Mouse (Mus musculus) kidney, embryonic 16.5 days (tissue): ENCODE measurements around the gene Armh3. TPM values are rescaled to one million over a fixed set of nuclear protein-coding genes. Genes with fewer than 3 reads are reported as not detected.
A peak's percentile ranks its signal among the peaks of the same experiment; 100 is the strongest.

Experiments used
- ATAC-seq: fragments of 200-750 bp; cut with Nextera tagmentation; 2 replicates; pipeline ENCODE4 v1.8.0; 2017; ENCODE audit warnings: moderate TSS enrichment; ENCODE audit not compliant: low FRiP score, low TSS enrichment
- H3K27ac ChIP-seq: fragments of 300-500 bp; sonication (generic); 2 replicates; pipeline ENCODE4 v1.5.1; 2014; ENCODE audit warnings: low read length
- H3K27me3 ChIP-seq: fragments of 300-500 bp; sonication (generic); 2 replicates; pipeline ENCODE4 v1.6.1; 2014; ENCODE audit warnings: low read length, control low read depth, mixed read lengths; ENCODE audit not compliant: insufficient read depth
- H3K36me3 ChIP-seq: fragments of 300-500 bp; sonication (generic); 2 replicates; pipeline ENCODE4 v1.6.1; 2014; ENCODE audit warnings: low read length, control low read depth, mixed read lengths; ENCODE audit not compliant: insufficient read depth
- H3K4me1 ChIP-seq: fragments of 300-500 bp; sonication (generic); 2 replicates; pipeline ENCODE4 v1.6.1; 2014; ENCODE audit warnings: low read length, control low read depth, mixed read lengths; ENCODE audit not compliant: insufficient read depth
- H3K4me2 ChIP-seq: fragments of 300-500 bp; sonication (generic); replicated peaks from 2 replicates; pipeline ENCODE4 v1.6.1; 2014; ENCODE audit warnings: low read depth, low read length
- H3K4me3 ChIP-seq: fragments of 300-500 bp; sonication (generic); 2 replicates; pipeline ENCODE4 v1.5.1; 2014; ENCODE audit warnings: mild to moderate bottlenecking, low read length
- H3K9ac ChIP-seq: fragments of 300-500 bp; sonication (generic); replicated peaks from 2 replicates; pipeline ENCODE4 v1.6.1; 2014; ENCODE audit warnings: low read length
- H3K9me3 ChIP-seq: fragments of 300-500 bp; sonication (generic); 2 replicates; pipeline ENCODE4 v1.6.1; 2016; ENCODE audit warnings: low read length, control low read depth
- WGBS: fragments of 180-500 bp; shearing (Covaris S2); extraction: QIAGEN DNeasy Blood & Tissue Kit; methylation state at CpG from one replicate; pipeline ENCODE4 v1.1.7; 2014; 5-methylcytosine and 5-hydroxymethylcytosine counted together
- polyA plus RNA-seq: library from polyadenylated mRNA; unstranded; fragments of >200 nt; fragmentation: Nextera tagmentation; extraction: Ambion mirVana; gene quantifications from 2 replicates; pipeline ENCODE4 v1.2.1, GENCODE M21; 2015

The Armh3 gene
- polyA plus RNA-seq, 1 experiment from 2014 or later: 20.9 TPM

DNA sequence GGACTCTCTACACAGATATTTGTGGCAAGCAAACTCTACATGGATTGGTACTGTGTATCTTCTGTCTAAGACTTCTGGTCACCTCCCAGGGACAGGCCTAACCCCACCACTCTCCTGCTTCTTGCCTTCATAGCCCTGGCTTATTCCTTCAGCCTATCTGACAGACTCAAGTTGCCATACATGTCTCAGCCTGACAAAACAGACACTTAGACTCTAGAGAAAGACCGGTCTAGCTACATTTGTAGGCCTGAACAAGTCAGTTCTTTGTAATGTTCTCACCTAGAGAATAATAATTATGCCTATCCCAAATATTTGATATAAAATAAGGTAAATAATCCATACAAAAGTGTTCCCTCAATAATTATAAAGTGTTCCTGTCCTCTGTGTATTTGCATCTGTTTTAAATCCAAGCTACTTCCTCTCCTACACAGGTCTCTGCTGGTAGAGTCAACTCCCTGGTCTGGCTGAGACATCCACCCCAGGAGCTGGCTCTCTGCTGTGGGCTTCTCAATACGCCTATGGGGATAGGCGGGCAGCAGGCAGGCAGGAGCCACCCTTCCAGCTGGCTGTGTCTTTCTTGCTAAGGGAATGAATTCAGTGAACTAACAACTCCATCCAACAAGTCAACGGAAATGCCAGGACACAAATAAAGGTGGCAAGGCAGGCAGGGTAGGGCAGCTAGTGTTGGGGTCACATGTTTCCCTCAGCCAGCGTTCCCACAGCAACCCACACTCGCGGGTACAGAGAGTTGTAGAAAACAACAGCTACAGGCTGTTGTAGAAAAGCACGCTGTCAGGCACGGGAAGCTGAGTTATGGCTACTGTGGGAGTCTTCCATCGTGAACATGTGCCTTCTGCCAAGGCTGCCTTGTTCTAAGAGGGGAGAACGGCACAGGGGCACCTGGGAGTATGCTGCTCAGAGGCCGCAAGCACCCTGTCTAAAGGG, 161.0 kb downstream of the Armh3 start:
- 51% methylated on average over 12 of the region's 12 CpGs for WGBS
- Histone ChIP-seq H3K27me3 (no peaks in the 10 kb centered on the region), H3K36me3 (no peaks in the 10 kb centered on the region), H3K4me1 (no peaks in the 10 kb centered on the region), H3K27ac (0 out of 2 replicates have a peak overlapping the region, but pooled peaks have one; percentile 23), H3K4me3 (no peak overlapping the region), H3K9me3 (no peaks in the 10 kb centered on the region), H3K9ac (no peak overlapping the region), H3K4me2 (no peak overlapping the region)
- no peak for ATAC-seq

DNA sequence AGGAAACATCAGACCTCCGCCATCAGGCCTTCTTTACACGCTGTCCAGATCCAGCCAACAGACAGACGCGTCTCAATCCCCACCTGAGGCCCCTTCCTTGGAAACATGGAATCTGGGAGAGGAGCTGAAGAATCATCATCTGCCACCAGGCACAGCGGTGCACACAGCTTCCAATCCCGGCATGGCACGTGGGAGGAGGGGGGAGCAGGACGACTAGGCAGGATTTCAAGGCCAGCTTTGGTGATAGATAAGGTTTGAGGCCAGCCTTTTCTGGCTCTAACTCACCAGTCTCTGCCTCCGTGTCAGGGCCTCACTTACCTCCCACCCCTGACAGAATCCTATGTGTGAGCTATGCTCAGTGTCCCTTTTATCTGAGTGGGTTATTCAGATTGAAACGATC, 162.8 kb downstream of the Armh3 start:
- H3K36me3 ChIP-seq: no peaks in the 10 kb centered on the region
- WGBS: 75% methylated on average over 10 of the region's 10 CpGs
- H3K9me3 ChIP-seq: no peaks in the 10 kb centered on the region
- no peak overlapping the region for H3K4me2 ChIP-seq
- H3K4me1 ChIP-seq: no peaks in the 10 kb centered on the region
- no peak overlapping the region for H3K4me3 ChIP-seq
- no peak for ATAC-seq
- no peak overlapping the region for H3K9ac ChIP-seq
- H3K27ac ChIP-seq: no peak overlapping the region
- H3K27me3 ChIP-seq: no peaks in the 10 kb centered on the region

DNA sequence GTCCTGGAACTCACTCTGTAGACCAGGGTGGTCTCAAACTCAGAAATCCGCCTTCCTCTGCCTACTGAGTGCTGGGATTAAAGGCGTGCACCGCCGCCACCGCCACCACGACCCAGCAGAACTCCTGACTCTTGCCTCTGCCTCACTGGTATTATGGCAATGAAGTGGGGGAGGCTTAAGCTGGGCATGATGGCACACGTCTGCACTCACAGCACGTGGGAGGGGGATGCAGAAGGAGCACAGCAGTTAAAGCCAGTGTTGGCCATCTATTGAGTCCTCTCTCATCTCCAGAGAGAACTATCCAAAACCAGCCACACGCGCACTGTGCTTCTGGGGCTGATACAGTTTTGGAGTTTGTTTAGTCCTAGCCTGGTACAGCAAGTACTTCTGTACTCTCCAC, 164.6 kb downstream of the Armh3 start:
- H3K27ac ChIP-seq: no peak overlapping the region
- 82% methylated on average over 10 of the region's 10 CpGs for whole genome bisulfite sequencing
- no peak overlapping the region for H3K4me2 ChIP-seq
- ATAC-seq: no peak
- no peak overlapping the region for H3K4me3 ChIP-seq
- H3K9me3 ChIP-seq: no peaks in the 10 kb centered on the region
- no peak overlapping the region for H3K9ac ChIP-seq
- H3K36me3 ChIP-seq: no peaks in the 10 kb centered on the region
- no peaks in the 10 kb centered on the region for H3K4me1 ChIP-seq
- H3K27me3 ChIP-seq: no peaks in the 10 kb centered on the region

DNA sequence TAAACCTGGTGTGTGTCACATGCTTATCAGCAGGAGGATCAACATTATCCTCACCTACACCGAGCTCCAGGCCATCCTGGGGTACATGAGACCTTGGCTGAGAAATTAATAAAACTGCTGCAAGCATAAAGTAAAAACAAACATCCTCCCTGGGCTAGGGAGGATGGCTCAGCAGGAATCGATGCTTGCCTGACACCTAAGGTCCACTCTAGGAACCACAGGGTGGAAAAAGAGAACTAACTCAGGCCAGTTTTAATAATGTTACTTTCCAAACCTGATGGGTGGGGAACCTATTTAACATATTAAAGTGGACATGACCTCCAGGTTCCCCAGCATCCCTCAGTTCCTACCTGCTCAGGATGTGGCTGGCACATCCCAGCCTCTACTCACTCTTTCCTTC, 167.6 kb downstream of the Armh3 start:
- Histone ChIP-seq H3K27me3 (no peaks in the 10 kb centered on the region), H3K9me3 (0 out of 2 replicates have a peak, but pooled peaks cover 4% of the 10 kb centered on the region), H3K4me1 (no peaks in the 10 kb centered on the region), H3K4me2 (no peak overlapping the region), H3K9ac (no peak overlapping the region), H3K36me3 (peaks cover 5% of the 10 kb centered on the region; the same call in 1 of the 2 replicates), H3K4me3 (no peak overlapping the region), H3K27ac (no peak overlapping the region)
- no peak for ATAC-seq
- WGBS: 35% methylated on average over 2 of the region's 2 CpGs

DNA sequence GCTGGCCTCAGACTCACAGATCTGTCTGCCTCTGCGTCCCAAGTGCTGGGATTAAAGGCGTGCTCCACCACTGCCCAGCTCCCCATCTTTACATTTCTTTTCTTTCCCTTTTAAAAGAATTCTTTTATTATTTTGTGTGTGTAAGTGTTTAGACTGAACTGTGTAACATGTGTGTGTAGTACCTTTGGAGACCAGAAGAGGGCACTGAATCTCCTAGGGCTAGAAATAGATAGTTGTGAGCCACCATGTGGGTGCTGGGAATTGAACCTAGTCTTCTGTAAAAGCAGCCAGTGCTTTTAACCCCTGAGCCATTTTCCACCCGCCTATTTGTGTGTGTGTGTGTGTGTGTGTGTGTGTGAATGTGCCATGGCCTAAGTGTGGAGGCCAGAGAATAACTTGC, 170.6 kb downstream of the Armh3 start:
- no peak overlapping the region for H3K4me3 ChIP-seq
- H3K4me1 ChIP-seq: no peaks in the 10 kb centered on the region
- peaks cover 5% of the 10 kb centered on the region; the same call in 1 of the 2 replicates for H3K36me3 ChIP-seq
- H3K4me2 ChIP-seq: no peak overlapping the region
- no peaks in the 10 kb centered on the region for H3K27me3 ChIP-seq
- 96% methylated on average over 3 of the region's 3 CpGs for WGBS
- no peak overlapping the region for H3K9ac ChIP-seq
- H3K27ac ChIP-seq: no peak overlapping the region
- ATAC-seq: no peak
- 0 out of 2 replicates have a peak, but pooled peaks cover 4% of the 10 kb centered on the region for H3K9me3 ChIP-seq

DNA sequence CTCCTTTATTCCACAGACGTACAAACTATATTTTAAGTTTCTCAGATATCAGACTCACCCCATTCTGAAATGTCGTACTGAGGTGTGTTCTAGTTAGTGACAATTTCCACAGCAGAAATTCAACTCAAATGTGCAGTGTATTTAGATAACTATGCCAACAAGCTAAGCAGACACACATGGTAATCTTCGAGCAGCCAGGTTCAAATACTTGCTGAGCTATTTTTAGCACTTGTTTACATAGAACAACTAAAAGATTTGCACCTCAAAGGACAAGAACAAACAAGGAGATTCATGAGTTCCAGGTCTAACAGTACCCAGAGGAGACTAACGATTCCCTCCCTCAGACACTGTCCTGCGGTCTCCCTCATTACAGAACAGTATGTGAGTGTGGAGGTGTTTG, 171.2 kb downstream of the Armh3 start:
- Histone ChIP-seq H3K9me3 (0 out of 2 replicates have a peak, but pooled peaks cover 4% of the 10 kb centered on the region), H3K36me3 (peaks cover 5% of the 10 kb centered on the region; the same call in 1 of the 2 replicates), H3K27me3 (no peaks in the 10 kb centered on the region), H3K4me3 (no peak overlapping the region), H3K4me1 (no peaks in the 10 kb centered on the region), H3K4me2 (no peak overlapping the region), H3K27ac (no peak overlapping the region), H3K9ac (no peak overlapping the region)
- ATAC-seq: no peak
- WGBS: 76% methylated on average over 5 of the region's 5 CpGs

DNA sequence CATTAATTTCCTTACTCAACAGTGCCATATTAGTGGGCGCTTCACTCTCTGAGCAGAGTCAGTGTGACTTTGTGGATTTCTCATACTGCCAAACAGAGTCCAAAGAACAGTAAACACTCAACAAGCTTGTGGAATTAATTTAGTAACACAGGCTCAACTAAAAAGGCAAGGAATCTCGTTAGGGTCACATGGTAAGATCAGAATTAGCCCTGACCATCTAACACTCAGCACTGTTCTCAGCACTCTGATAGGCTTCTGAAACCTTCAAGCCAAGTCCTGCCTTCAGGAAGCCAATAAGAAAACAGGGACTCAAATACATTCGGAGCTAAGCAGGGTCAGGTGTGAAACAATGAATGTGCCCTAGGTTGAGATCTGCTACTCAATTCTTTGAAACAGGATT, 172.1 kb downstream of the Armh3 start:
- no peaks in the 10 kb centered on the region for H3K4me1 ChIP-seq
- H3K36me3 ChIP-seq: peaks cover 5% of the 10 kb centered on the region; the same call in 1 of the 2 replicates
- H3K4me2 ChIP-seq: no peak overlapping the region
- 78% methylated on average over 3 of the region's 3 CpGs for WGBS
- H3K9me3 ChIP-seq: 0 out of 2 replicates have a peak, but pooled peaks cover 4% of the 10 kb centered on the region
- no peak overlapping the region for H3K27ac ChIP-seq
- ATAC-seq: no peak
- no peak overlapping the region for H3K9ac ChIP-seq
- no peak overlapping the region for H3K4me3 ChIP-seq
- H3K27me3 ChIP-seq: no peaks in the 10 kb centered on the region

DNA sequence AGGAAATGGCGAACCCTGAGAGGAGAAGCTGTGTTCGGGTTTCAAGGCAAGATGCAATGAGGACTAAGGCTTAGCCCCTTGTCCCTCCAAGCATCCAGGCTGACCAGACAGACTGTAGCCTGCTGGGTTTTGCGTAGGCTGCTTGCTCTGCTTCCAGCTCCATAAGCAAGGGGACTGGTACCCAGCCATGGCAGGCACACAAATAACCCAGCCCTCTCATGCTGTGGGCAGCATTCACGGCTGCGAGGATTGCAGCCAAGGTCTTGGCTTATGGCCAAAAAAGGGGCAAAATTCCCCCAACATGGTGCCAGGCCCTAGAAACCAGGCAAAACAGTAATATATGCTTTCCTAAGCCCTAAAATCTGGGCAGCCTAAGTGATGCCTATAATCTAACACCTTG, 176.5 kb downstream of the Armh3 start:
- Histone ChIP-seq H3K27ac (no peak overlapping the region), H3K4me2 (no peak overlapping the region), H3K9ac (no peak overlapping the region), H3K4me3 (no peak overlapping the region), H3K4me1 (peaks cover 14% of the 10 kb centered on the region), H3K9me3 (no peaks in the 10 kb centered on the region), H3K36me3 (no peaks in the 10 kb centered on the region), H3K27me3 (no peaks in the 10 kb centered on the region)
- WGBS: 74% methylated on average over 5 of the region's 5 CpGs
- no peak for ATAC-seq

DNA sequence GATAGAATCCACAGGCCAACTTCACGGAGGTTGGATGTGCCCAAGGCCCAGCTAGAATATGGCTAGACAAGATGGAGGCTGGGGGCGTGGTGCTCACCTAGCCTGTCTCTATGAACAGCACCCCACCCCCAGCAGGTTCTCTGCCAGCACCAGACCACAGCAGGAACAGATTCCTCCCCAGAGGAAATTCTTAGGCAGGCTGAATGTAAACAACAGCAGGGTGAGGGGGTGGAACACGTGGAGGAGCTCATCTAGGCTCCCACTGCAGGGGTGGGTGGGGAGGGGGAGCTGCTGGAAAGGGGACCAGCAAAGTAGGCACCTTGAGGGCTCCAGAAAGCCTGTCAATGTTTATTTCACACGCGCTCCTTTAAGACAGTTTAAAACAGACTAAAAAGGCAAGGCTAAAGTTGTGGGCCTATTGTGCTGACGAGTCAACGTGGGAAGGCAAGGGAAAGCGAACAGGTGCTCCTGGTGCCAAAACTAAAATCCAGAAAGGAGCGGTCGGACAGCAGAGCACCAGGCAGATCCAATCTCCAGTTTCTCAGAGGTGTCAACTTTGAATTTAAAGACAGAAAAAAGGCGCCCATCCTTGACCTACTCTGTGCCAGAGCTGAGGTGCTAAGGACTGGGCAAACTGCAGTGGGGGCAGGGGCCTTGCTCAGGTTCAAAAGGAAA, 180.3 kb downstream of the Armh3 start:
- no peak for ATAC-seq
- Histone ChIP-seq H3K36me3 (no peaks in the 10 kb centered on the region), H3K4me1 (peaks cover 38% of the 10 kb centered on the region), H3K4me3 (no peak overlapping the region), H3K4me2 (no peak overlapping the region), H3K9me3 (no peaks in the 10 kb centered on the region), H3K27me3 (peaks cover 4% of the 10 kb centered on the region; the same call in 1 of the 2 replicates), H3K27ac (no peak overlapping the region), H3K9ac (no peak overlapping the region)
- WGBS: 62% methylated on average over 11 of the region's 11 CpGs
